Mouse (Mus musculus) lung, adult 2 months (tissue): ENCODE measurements around the gene Cuedc1.

ENCODE experiments used
- CTCF ChIP-seq: fragments of 200-500 bp; IDR thresholded peaks from 2 replicates; pipeline ENCODE4 v1.5.1; 2011; ENCODE audit warnings: mild to moderate bottlenecking, low read length, control low read depth; ENCODE audit not compliant: insufficient read depth
- POLR2A ChIP-seq: fragments of 200-500 bp; IDR thresholded peaks from 2 replicates; pipeline ENCODE4 v1.6.1; 2011; ENCODE audit warnings: low read depth, mild to moderate bottlenecking, control low read depth, low read length, borderline replicate concordance; ENCODE audit errors: extremely low read depth

DNA sequence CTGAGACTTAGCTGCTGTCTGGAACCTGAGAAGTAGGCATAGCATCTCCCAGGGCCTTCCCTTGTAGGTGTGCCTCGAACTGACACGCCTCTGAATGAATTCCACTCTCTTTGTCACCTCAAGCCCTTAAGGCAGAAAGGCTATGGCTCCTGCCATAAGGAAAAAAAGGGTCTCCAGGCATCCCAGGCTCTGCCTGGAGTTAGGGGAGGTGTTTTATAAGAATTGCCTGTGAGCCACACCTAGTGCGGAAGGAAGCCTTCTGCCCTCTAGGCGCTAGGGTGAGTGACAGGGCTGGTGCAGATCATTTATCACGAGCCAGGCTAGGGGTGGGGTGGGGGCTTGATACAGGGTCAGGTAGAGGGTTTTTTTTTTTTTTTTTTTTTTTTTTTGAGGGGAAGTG, 25.2 kb downstream of the Cuedc1 start:
- TF ChIP-seq POLR2A (no peak), CTCF (no peak)
